7 mouse cellular contexts compared by ENCODE assay signal in the genomic region with DNA sequence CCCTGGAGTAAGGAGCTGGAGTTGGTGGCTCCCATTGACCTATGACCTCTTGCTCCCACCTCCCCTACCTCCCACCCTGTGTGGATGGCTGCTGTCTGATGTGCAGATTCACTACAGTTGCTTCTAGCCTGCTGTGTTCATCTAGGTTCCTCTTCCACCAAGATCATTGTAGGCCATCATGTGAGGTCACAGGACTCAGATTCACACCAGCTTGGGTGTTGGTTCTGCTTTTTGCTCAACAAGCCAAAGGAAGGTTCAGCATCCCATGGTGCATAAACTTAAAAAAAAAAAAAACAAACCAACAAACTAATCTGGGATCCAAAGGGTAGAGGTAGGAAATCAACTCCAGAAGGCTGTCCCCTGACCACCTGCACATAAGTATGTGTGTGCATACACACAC. TPM values are rescaled to one million over a fixed set of nuclear protein-coding genes. Genes with fewer than 3 reads are reported as not detected.
ATAC-seq and TF ChIP-seq lines count a peak whose summit lies in the region.
"Not testable (repeated sequence)": the region's sequence is repeated elsewhere in the genome, so short reads cannot be mapped to it uniquely, and the experiment has no call there.
"Had no signal": no experiment of that assay in that cellular context is flagged by ENCODE, and none has a peak within 500 bp of the region (broad histone marks: within the 10 kb centered on the region; RNA-seq: fewer than 3 reads in every experiment).

No protein-coding gene starts in this region.

- not testable (repeated sequence) for H3K36me3 ChIP-seq in macrophage (ENCODE audit: inconsistent target)

- not testable (repeated sequence) for H3K79me2 ChIP-seq in macrophage (ENCODE audit: inconsistent target)

- H3K27ac ChIP-seq in bone marrow macrophage, adult 2 months (ENCODE audit: insufficient read depth, low read depth, low read length), result peak overlapping the region; percentile 78
- peak overlapping the region; percentile 79 for H3K27ac ChIP-seq in macrophage

- TF ChIP-seq POLR2A in bone marrow macrophage, adult 2 months (IDR thresholded peaks at IDR 0.05; ENCODE audit: borderline replicate concordance, low read depth, low read length), result not testable (repeated sequence)

- TF ChIP-seq CTCF in bone marrow macrophage, adult 2 months (IDR thresholded peaks at IDR 0.05; ENCODE audit: low read depth, low read length), result not testable (repeated sequence)

- H3K4me3 ChIP-seq in bone marrow macrophage, adult 2 months (ENCODE audit: insufficient read depth, low read length); macrophage (ENCODE audit: inconsistent target): not testable (repeated sequence)

- peaks cover 22% of the 10 kb centered on the region for H3K4me1 ChIP-seq in bone marrow macrophage, adult 2 months (ENCODE audit: control insufficient read depth, insufficient read depth, low read length)

- peak; percentile 83 for ATAC-seq in granulocyte monocyte progenitor cell, adult 5-6 weeks (replicated peaks; ENCODE audit: poor library complexity, severe bottlenecking)
- peak; percentile 53 to 77 for ATAC-seq in hematopoietic stem cell, adult 5-6 weeks (replicated peaks in 1 of 2; ENCODE audit: insufficient read depth in 1 of 2, low FRiP score in 2 of 2, low TSS enrichment in 1 of 2, low read depth in 1 of 2, poor library complexity in 2 of 2, severe bottlenecking in 2 of 2)
- ATAC-seq in megakaryocyte progenitor cell, adult 5-6 weeks (replicated peaks; ENCODE audit: poor library complexity), result peak; percentile 52
- peak; percentile 69 for ATAC-seq in neutrophil, adult 5-6 weeks (ENCODE audit: extremely low read depth, insufficient number of reproducible peaks, low FRiP score, poor library complexity, severe bottlenecking)

RNA-seq across cellular contexts. Expression of gene Fcho1, which starts 26.7 kb away (rescaled TPM):
- polyA plus RNA-seq in bone marrow macrophage, adult 2 months (2012; ENCODE audit: insufficient read depth, insufficient read length, missing spikeins), result 7.2 and 8.8 TPM in 2 replicates
- total RNA-seq in granulocyte monocyte progenitor cell, adult 5-6 weeks (2014; fragmentation: Nextera tagmentation), result 62.4 and 98.0 TPM in 2 replicates
- total RNA-seq in granulocyte monocyte progenitor cell, adult 5-6 weeks (2017), result 39.8 and 76.7 TPM in 2 replicates
- 90.7 and 99.4 TPM in 2 replicates for total RNA-seq in hematopoietic stem cell, adult 5-6 weeks (2017)
- total RNA-seq in macrophage (2018; cell fraction: chromatin; rRNA removed), result 10 to 100 TPM; 13.6 to 90.1 (median 57.2) TPM
- 10 to 100 TPM in 13 of 26 experiments, 1 to 10 TPM in 13; 7.6 to 13.2 (median 10.2) TPM for total RNA-seq in macrophage (2018; cell fraction: cytosol; rRNA removed)
- 10 to 100 TPM in 24 of 26 experiments, 1 to 10 TPM in 2; 7.8 to 36.0 (median 18.9) TPM for total RNA-seq in macrophage (2018; cell fraction: nucleus; rRNA removed)
- polyA plus RNA-seq in macrophage (2018), result 5.0 to 6.2 TPM (median 5.8 TPM) in 3 replicates
- total RNA-seq in megakaryocyte progenitor cell, adult 5-6 weeks (2015), result 49.8 and 51.5 TPM in 2 replicates
- total RNA-seq in megakaryocyte progenitor cell, adult 5-6 weeks (2017), result 83.6 and 91.1 TPM in 2 replicates
- total RNA-seq in neutrophil, adult 5-6 weeks (2017), result 78.8 and 80.4 TPM in 2 replicates
- polyA plus RNA-seq: C2C12 had no signal

RNA-seq across cellular contexts. Expression of gene B3gnt3, which starts 50.7 kb away (rescaled TPM):
- polyA plus RNA-seq in bone marrow macrophage, adult 2 months (2012; ENCODE audit: insufficient read depth, insufficient read length, missing spikeins), result 23.7 and 24.1 TPM in 2 replicates
- 1.4 TPM in 1 of 2 replicates, not detected in the other for total RNA-seq in granulocyte monocyte progenitor cell, adult 5-6 weeks (2014; fragmentation: Nextera tagmentation)
- 0.39 TPM in 1 of 2 replicates, not detected in the other for total RNA-seq in granulocyte monocyte progenitor cell, adult 5-6 weeks (2017)
- 1.3 TPM in 2 replicates for total RNA-seq in hematopoietic stem cell, adult 5-6 weeks (2017)
- 1 to 10 TPM in 19 of 26 experiments, under 1 TPM in 7; 0.61 to 8.4 (median 2.5) TPM for total RNA-seq in macrophage (2018; cell fraction: chromatin; rRNA removed)
- 10 to 100 TPM in 21 of 26 experiments, 1 to 10 TPM in 5; 7.2 to 23.9 (median 12.5) TPM for total RNA-seq in macrophage (2018; cell fraction: cytosol; rRNA removed)
- 10 to 100 TPM in 19 of 26 experiments, 1 to 10 TPM in 7; 5.3 to 26.2 (median 11.7) TPM for total RNA-seq in macrophage (2018; cell fraction: nucleus; rRNA removed)
- 13.1 to 16.5 TPM (median 14.2 TPM) in 3 replicates for polyA plus RNA-seq in macrophage (2018)
- 0.15 and 0.54 TPM in 2 replicates for total RNA-seq in megakaryocyte progenitor cell, adult 5-6 weeks (2015)
- 0.12 and 0.34 TPM in 2 replicates for total RNA-seq in megakaryocyte progenitor cell, adult 5-6 weeks (2017)
- 0.58 and 0.86 TPM in 2 replicates for total RNA-seq in neutrophil, adult 5-6 weeks (2017)
